Mouse (Mus musculus) neural tube, embryonic 11.5 days (tissue): ENCODE measurements around the gene Slc27a5. TPM values are rescaled to one million over a fixed set of nuclear protein-coding genes. Genes with fewer than 3 reads are reported as not detected.

Experiments used
- ATAC-seq: fragments of 200-750 bp; cut with Nextera tagmentation; 2 replicates; pipeline ENCODE4 v1.8.0; 2017; ENCODE audit warnings: moderate number of reproducible peaks, mild to moderate bottlenecking, moderate TSS enrichment, moderate library complexity; ENCODE audit not compliant: insufficient read depth, low FRiP score, low TSS enrichment
- DNase-seq: peaks from one replicate; pipeline ENCODE4 v3.0.0-alpha.2; 2015; ENCODE audit warnings: low spot score
- H3K27ac ChIP-seq: fragments of 300-500 bp; sonication (generic); 2 replicates; pipeline ENCODE4 v1.5.1; 2014; ENCODE audit warnings: low read depth, mild to moderate bottlenecking, low read length
- H3K27me3 ChIP-seq: fragments of 300-500 bp; sonication (generic); 2 replicates; pipeline ENCODE4 v1.6.1; 2014; ENCODE audit warnings: mild to moderate bottlenecking, low read length, mixed read lengths; ENCODE audit not compliant: control insufficient read depth, insufficient read depth
- H3K36me3 ChIP-seq: fragments of 300-500 bp; sonication (generic); 2 replicates; pipeline ENCODE4 v1.6.1; 2014; ENCODE audit warnings: mild to moderate bottlenecking, low read length, moderate library complexity, mixed read lengths; ENCODE audit not compliant: control insufficient read depth, insufficient read depth
- H3K4me1 ChIP-seq: fragments of 300-500 bp; sonication (generic); 2 replicates; pipeline ENCODE4 v1.6.1; 2014; ENCODE audit warnings: low read length, mixed read lengths; ENCODE audit not compliant: control insufficient read depth, insufficient read depth
- H3K4me2 ChIP-seq: fragments of 300-500 bp; sonication (generic); 2 replicates; pipeline ENCODE4 v1.6.1; 2014; ENCODE audit warnings: low read depth, mild to moderate bottlenecking, moderate library complexity
- H3K4me3 ChIP-seq: fragments of 300-500 bp; sonication (generic); 2 replicates; pipeline ENCODE4 v1.5.1; 2014; ENCODE audit warnings: low read depth, low read length
- H3K9ac ChIP-seq: fragments of 300-500 bp; sonication (generic); 2 replicates; pipeline ENCODE4 v1.6.1; 2014; ENCODE audit warnings: mild to moderate bottlenecking, low read length
- H3K9me3 ChIP-seq: fragments of 300-500 bp; sonication (generic); 2 replicates; pipeline ENCODE4 v1.6.1; 2016; ENCODE audit warnings: low read length; ENCODE audit not compliant: control insufficient read depth
- WGBS: fragments of 180-500 bp; shearing (Covaris S2); extraction: QIAGEN DNeasy Blood & Tissue Kit; methylation state at CpG from one replicate; pipeline ENCODE4 v1.1.7; 2014; 5-methylcytosine and 5-hydroxymethylcytosine counted together
- polyA plus RNA-seq: library from polyadenylated mRNA; unstranded; fragments of >200 nt; fragmentation: Nextera tagmentation; extraction: Ambion mirVana; gene quantifications from 2 replicates; pipeline ENCODE4 v1.2.1, GENCODE M21; 2014

Gene Slc27a5
- polyA plus RNA-seq, 1 experiment from 2014 or later: not detected

DNA sequence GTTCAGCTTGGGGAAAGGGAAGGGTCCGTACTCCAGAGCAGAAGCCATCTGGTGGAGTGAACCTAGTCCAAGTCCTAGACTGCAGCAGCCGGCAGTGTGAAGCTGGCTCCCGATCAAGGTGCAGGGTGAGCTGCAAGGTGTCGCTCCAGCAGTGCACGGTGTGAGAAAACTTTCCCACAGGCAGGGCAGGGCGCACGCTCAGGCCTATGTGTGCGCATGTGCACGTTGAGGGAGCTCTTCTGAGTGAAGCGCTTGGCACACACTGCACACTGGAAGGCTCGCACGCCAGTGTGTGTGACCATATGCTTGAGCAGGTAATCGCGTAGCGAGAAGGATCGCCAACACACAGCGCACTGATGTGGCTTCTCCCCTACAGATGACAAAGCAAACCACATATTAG, 8.0 kb upstream of the Slc27a5 start:
- WGBS: 91% methylated on average over 17 of the region's 17 CpGs
- no peak overlapping the region for H3K27ac ChIP-seq
- ATAC-seq: no peak
- H3K4me3 ChIP-seq: no peak overlapping the region
- H3K36me3 ChIP-seq: peaks cover 5% of the 10 kb centered on the region; the same call in 1 of the 2 replicates
- no peak for DNase-seq
- no peaks in the 10 kb centered on the region for H3K9me3 ChIP-seq
- no peak overlapping the region for H3K4me2 ChIP-seq
- H3K9ac ChIP-seq: no peak overlapping the region
- H3K4me1 ChIP-seq: peaks cover 8% of the 10 kb centered on the region
- H3K27me3 ChIP-seq: peaks cover 7% of the 10 kb centered on the region

DNA sequence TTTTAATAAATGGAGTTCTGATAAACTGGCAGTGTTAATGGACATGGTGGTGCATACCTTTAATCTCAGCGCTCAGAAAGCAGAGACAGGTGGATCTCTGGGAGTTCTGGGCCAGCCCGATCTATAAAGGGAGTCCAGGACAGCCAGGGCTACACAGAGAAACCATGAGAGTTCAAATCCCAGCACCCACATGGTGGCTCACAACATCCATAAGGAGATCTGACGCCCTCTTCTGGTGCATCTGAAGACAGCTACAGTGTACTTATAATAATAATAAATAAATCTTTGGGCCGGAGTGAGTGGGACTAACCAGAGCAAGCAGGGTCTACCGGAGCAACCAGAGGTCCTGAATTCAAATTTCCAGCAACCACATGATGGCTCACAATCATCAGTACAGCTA, 5.4 kb upstream of the Slc27a5 start:
- no peak overlapping the region for H3K9ac ChIP-seq
- H3K36me3 ChIP-seq: peaks cover 5% of the 10 kb centered on the region; the same call in 1 of the 2 replicates
- WGBS: 75% methylated on average over 5 of the region's 5 CpGs
- no peak for DNase-seq
- peaks cover 7% of the 10 kb centered on the region for H3K27me3 ChIP-seq
- H3K9me3 ChIP-seq: no peaks in the 10 kb centered on the region
- ATAC-seq: no peak
- H3K4me1 ChIP-seq: peaks cover 3% of the 10 kb centered on the region
- no peak overlapping the region for H3K4me3 ChIP-seq
- no peak overlapping the region for H3K27ac ChIP-seq
- no peak overlapping the region for H3K4me2 ChIP-seq

DNA sequence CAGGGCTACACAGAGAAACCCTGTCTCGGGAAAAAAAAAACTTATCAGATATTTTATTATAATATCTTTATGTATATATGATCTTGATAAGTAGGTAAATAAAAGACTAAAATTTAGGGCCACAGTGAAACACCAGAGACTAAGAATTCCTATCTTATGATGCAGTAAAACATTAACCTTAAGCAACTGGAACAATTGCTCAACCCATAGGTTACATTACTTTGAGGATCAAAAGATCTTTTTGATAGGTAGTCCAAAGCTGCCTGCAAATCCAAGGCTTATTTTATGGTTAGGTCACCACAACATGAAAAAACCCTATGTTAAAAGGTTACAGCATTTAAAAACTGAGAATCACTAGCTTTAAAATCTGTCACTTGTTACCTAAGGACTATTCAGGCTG, 3.6 kb upstream of the Slc27a5 start:
- H3K4me3 ChIP-seq: no peak overlapping the region
- ATAC-seq (no peak), DNase-seq (no peak)
- no peak overlapping the region for H3K9ac ChIP-seq
- H3K36me3 ChIP-seq: peaks cover 3% of the 10 kb centered on the region; the same call in 1 of the 2 replicates
- no peak overlapping the region for H3K27ac ChIP-seq
- WGBS: 83% methylated on average over 1 of the region's 1 CpGs
- no peaks in the 10 kb centered on the region for H3K4me1 ChIP-seq
- no peaks in the 10 kb centered on the region for H3K9me3 ChIP-seq
- no peak overlapping the region for H3K4me2 ChIP-seq
- H3K27me3 ChIP-seq: no peaks in the 10 kb centered on the region

DNA sequence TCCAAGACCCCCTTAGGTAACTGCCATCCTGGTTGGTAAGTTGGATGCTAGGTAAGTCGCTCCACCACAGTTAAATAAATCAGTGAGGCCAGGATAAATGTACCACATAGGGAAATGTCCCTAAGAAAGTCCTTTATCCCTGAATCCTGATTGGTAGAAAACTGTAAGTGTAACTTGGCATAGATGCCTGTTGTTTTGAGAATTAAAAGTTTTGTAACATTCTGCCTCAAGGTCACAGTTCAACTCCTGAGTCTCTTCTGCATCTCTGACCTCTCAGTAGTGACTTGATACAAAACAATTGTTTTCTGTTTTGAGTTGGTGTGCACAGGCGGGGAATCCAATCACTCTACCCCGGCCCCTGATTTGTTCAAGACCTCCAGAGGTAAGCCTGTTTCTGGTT, 859 bp upstream of the Slc27a5 start, which contains the start of gene Trim28:
TSS of gene Trim28 (plus strand) at position 264 of the 400 bp plus-strand sequence.
- Histone ChIP-seq H3K9me3 (no peaks in the 10 kb centered on the region), H3K4me1 (no peaks in the 10 kb centered on the region), H3K4me2 (no peak within 1 kb of the TSS), H3K27ac (no peak within 1 kb of the TSS), H3K27me3 (no peaks in the 10 kb centered on the region), H3K4me3 (no peak within 1 kb of the TSS), H3K36me3 (no peaks in the 10 kb centered on the region), H3K9ac (no peak within 1 kb of the TSS)
- 85% methylated on average over 3 of the region's 3 CpGs for WGBS
- no peak for DNase-seq
- ATAC-seq: no peak

DNA sequence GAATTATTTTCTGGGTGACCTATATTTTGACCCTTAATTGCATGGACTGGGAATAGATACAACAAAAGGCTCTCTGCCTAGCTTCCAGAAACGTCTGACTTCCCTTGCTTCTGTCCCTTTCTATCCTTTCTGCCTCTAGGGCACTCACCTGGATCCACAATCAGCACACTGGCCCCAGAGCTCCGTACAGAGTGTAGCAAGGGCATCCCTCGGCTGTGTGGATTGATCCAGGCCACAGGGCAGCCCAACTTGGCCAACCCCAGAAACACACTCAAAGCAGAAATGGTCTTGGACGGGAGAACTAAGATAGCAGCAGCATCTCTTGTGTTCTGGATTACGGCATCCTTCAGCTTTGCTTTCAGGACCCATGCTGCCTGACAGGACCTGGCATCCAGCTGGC, 762 bp downstream of the Slc27a5 start:
- no peaks in the 10 kb centered on the region for H3K9me3 ChIP-seq
- no peaks in the 10 kb centered on the region for H3K27me3 ChIP-seq
- 70% methylated on average over 5 of the region's 5 CpGs for WGBS
- no peak overlapping the region for H3K4me2 ChIP-seq
- H3K4me3 ChIP-seq: no peak overlapping the region
- H3K27ac ChIP-seq: no peak overlapping the region
- no peak overlapping the region for H3K9ac ChIP-seq
- H3K36me3 ChIP-seq: no peaks in the 10 kb centered on the region
- ATAC-seq: no peak
- H3K4me1 ChIP-seq: no peaks in the 10 kb centered on the region
- DNase-seq: no peak

DNA sequence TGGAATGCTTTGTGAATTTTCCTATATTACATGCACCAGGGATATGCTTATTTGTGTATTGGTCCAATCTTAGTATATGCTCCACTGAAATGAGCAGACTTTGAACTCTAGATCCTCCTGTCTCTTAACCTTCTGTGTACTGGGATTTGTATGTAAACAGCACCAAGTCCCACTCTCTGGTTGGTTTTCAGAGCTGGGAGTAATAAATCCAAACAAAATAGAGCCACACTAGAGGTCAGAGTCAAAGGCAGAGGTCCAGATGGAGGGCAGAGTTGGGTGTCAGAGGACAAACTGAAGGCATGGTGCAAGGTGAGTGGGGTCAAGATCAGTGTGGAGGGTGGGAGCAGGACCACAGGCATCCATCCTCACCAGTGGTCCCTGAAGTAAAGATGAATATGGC, 2.1 kb downstream of the Slc27a5 start:
- Histone ChIP-seq H3K4me3 (no peak overlapping the region), H3K36me3 (no peaks in the 10 kb centered on the region), H3K9ac (no peak overlapping the region), H3K4me2 (no peak overlapping the region), H3K4me1 (no peaks in the 10 kb centered on the region), H3K27me3 (no peaks in the 10 kb centered on the region), H3K9me3 (no peaks in the 10 kb centered on the region), H3K27ac (no peak overlapping the region)
- no peak for DNase-seq
- ATAC-seq: no peak

DNA sequence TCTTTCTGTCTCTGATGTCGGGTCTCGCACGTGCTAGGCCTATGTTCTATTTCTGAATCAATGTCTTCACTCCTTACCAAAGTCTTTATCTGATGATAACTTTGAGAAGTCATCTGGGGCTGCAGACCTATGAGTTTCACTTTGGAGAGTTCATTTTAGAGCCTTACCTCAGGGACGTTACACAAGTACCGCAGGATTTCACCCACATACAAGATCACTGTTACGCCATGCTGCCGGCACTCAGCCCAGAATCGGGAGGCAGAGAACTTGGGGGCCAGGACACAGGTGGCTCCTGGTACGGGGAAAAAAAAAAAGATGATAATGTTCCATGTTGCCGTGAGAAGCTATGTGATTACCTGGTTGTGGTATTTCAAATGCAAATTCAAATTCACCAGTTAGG, 4.8 kb downstream of the Slc27a5 start:
- WGBS: 87% methylated on average over 10 of the region's 10 CpGs
- H3K4me2 ChIP-seq: no peak overlapping the region
- no peaks in the 10 kb centered on the region for H3K9me3 ChIP-seq
- no peaks in the 10 kb centered on the region for H3K36me3 ChIP-seq
- H3K27me3 ChIP-seq: no peaks in the 10 kb centered on the region
- no peak overlapping the region for H3K9ac ChIP-seq
- DNase-seq: no peak
- H3K4me3 ChIP-seq: no peak overlapping the region
- no peaks in the 10 kb centered on the region for H3K4me1 ChIP-seq
- H3K27ac ChIP-seq: no peak overlapping the region
- no peak for ATAC-seq

DNA sequence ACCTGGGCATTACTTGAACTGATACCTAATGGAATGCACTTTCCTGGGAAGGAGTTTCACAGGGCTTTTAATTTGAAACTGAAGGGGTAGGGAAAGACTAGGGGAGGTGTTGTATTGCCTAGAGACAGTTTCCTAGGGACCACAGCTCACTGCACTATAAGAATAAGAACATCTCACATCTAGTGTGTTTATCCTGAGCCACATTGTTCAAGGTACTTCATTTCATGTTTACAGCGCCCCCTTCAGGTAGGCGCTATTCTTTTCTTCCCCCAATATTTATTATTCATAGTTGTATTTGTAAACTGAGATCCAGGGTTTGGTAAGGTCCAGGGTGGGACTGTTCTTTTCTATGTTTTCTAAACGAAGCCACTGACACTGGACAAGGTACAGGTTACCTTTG, 5.8 kb downstream of the Slc27a5 start:
- Histone ChIP-seq H3K36me3 (no peaks in the 10 kb centered on the region), H3K9me3 (no peaks in the 10 kb centered on the region), H3K9ac (no peak overlapping the region), H3K27me3 (no peaks in the 10 kb centered on the region), H3K4me3 (no peak overlapping the region), H3K27ac (no peak overlapping the region), H3K4me2 (no peak overlapping the region), H3K4me1 (no peaks in the 10 kb centered on the region)
- no peak for DNase-seq
- 8% methylated on average over 3 of the region's 3 CpGs for WGBS
- no peak for ATAC-seq

DNA sequence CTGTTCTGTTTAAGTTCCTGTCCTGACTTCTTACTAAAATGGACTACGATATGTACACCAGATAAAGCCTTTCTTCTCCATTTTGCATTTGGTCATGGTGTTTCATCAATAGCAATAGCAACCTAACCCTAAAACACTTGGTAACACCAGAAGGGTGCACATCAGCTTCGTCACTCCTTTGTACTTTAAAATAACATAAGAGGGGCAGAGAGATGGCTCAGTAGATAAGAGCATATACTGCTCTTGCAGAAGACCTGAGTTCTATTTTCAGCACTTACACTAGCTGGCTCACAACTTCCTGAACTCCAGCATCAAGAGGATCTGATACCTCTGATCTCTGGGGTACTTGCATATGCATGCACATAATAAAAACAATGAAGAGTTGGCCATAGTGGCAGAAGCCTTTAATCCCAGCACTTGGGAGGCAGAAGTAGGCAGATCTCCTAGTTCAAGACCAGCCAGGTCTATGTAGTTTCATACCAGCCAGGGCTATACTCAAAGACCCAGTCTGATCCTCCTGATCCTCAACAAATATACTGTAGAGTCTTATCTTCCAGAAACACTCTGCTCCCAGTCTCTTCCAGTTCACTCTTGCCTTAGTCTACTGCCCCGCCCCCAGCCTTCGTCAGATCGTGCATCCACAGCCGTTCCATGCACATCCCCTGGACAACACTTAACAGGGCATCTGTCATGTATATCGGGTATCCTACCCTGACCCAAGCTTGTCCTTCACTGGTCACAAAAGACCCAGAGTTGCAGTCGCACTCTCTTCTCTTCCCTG, 10.4 kb downstream of the Slc27a5 start:
- no peak for ATAC-seq
- 86% methylated on average over 8 of the region's 8 CpGs for WGBS
- no peak overlapping the region for H3K9ac ChIP-seq
- H3K36me3 ChIP-seq: no peaks in the 10 kb centered on the region
- H3K27me3 ChIP-seq: no peaks in the 10 kb centered on the region
- H3K4me3 ChIP-seq: no peak overlapping the region
- no peak overlapping the region for H3K27ac ChIP-seq
- no peak for DNase-seq
- no peak overlapping the region for H3K4me2 ChIP-seq
- no peaks in the 10 kb centered on the region for H3K4me1 ChIP-seq
- no peaks in the 10 kb centered on the region for H3K9me3 ChIP-seq
